Mouse (Mus musculus): Measurements from ENCODE around the gene Auts2.

Auts2 gene

DNA sequence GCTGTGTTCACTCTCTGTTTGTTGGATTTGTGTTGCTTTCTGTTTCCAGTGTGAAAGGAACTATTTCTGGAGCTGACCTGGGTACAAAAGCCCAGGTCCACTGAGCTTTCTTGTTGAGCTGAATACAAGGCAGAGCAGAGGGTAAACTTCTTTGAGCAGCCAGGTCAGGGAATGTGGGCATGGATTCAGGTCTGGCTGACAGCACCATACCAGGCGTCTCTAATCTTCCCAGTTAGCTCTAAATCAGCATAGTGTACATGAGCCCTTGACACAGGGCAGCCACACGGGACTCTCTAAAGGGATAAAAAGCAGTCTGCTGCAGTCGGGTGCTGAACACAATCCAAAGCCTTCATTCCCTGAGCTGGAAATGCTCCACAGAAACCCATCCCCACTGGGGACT is 444.7 kb downstream of the Auts2 start:
- DNase-seq (ENCODE audit: low read depth, low spot score): no peak

DNA sequence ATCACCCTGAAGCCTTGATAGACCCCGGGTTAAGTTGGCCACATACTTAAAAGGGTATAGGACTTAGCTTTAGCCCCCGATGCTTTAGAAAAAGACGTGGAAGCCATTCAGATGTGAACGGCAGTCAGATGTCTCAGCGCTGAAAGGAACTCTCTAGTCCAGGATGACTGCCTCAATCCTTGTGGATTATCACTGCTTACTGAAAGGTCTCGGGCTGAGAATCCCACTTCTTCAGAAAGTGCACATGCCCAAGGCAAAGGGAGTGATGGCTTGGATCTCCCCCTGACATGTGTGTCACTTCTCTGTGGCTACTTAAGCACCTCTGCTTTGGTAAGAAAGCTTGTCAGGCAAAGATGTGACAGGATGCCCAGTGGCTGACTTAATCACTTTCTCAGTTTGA is 450.4 kb downstream of the Auts2 start:
- DNase-seq (ENCODE audit: low read depth, low spot score): no peak

DNA sequence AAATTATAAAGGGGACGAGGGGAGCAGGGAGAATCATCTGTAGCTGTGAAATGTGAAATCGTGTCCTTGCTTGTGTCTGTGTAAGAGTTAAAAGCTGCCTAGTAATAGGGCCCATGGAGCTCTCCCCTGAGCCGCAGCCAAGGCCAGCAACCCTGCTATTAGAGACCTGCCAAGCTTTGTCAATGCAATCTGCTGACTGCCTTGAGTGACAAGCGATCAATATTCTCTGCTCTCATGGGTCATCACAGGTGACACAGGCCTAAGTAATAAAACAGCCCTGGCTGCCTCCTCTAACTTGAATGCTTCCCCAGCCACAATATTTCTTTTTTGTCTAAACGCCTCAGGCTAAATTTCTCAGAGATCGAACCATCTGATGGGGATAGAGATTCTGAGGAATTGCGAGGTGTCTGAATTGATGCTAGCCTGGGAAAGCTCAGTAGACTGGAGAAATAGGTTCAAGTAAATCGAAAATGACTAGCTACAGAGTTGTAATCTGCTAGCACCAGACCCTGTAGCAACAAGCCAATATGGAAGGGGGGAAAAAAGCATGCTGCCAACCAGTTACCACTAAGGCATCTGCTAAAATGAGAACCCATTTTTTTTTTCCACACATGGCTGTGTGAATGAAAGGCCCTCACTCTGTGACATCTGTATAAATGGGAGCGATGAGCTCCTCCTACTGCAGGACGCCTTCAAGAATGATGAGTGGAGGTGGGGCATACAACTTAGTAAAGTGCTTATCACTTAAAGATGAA is 453.5 kb downstream of the Auts2 start:
- no peak for DNase-seq (ENCODE audit: low read depth, low spot score)

DNA sequence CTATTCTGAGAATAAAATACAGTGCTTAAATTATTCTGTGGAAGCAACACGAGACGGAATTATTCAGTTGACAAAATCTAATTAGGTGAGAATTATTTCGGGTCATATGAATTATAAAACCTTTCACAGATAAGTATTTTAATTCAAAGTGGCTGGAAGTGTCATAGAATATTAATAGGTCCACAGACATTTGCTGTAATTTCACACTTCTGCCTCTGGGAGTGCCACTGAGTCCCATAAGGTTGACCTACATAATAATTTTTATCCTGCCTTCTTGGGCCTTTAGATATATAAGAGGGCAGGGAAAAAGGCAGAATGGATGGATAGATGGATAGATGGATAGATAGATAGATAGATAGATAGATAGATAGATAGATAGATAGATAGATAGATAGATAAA is 454.6 kb downstream of the Auts2 start:
- DNase-seq (ENCODE audit: low read depth, low spot score): no peak

DNA sequence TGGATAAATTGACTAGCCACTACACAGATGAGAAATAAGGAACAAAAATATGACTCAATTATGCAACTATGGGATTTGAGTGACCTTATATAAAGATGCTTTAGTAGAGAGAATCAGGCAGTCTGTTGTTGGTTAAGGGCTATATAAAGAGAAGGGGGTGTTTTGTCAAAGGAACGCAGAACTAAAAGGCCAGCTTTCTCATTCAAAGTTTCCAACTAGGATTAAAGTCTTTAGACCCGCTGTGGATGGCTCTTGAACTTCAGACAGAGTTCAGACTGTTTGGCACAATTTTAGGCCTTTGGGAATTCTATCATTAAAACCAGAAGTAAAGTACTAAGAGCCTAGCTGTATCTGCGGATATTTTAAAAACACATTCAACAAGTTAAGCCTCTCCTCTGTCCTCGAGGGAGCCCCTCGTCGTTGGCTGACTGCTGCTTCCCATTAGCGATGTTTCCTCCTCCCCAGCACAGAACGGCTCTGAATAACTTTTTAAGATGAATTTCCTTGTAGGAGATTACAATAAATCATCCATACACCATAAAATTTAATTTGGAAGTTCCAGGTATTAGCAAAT is 459.3 kb downstream of the Auts2 start:
- DNase-seq (ENCODE audit: low read depth, low spot score): no peak

DNA sequence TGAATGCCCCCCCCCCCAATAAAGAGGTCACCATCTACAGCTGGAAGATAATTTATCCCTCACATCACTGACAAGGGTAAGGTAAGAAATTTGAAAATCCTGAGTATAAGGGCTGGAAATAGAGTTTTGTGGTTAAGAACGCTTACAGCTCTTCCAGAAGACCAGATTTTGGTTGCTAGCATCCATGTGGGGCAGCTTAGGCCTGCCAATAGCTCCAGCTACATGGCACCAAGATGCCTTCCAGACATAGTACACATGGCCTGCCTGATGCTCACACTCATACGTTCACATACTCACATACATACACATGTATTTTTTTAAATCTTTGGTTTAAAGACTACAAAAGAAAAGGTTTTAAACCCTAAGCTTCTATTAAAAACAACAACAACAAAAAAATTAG is 467.2 kb downstream of the Auts2 start:
- no peak for DNase-seq (ENCODE audit: low read depth, low spot score)

DNA sequence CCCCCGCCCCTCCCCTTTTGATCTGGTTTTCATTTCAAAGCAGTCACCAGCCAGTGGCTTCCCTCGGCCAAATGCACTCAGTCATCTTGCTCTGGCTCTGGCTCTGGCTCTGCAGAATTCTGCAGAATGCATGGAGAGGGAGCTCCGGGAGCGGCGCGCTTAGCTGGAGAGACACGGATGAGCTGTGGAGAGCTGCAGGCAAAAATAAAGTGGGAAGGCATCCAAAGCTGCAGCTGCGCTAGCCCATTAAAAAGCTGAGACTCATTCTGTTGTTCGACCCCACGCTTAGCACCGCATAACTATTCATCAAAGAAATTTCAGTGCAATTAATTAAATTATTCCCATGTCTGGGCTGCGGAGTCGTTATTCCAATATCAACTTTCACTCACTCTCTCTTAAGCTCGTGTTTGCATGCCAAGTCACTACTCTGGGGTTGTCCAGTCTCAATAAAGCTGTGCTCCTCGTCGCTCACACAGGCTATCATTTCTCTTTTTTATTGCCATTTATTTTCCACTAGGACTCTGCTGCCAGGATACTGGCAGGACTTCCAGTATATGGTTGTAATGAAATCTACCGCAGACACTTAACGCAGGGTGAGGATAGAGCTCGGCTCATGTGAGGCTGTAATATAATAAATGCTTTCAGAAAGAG is 468.3 kb downstream of the Auts2 start:
- DNase-seq (ENCODE audit: low read depth, low spot score): no peak

DNA sequence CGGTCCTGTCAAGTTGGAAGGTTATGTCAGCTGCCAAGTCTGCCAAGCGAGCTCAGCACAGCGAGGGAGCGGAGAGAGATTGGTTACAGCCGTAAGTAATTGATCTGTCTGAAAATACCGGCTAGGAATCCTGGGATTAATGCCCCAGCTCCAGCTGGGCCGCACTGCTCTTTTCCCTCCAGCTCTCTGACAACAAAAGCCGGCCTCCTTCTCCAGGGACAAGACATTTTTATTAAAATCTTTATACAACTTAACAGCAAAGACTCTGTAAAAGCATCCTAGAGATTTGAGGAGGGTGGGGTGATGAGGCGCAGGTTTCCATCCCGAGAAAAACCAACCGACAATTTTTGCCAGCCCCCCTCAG is 468.8 kb downstream of the Auts2 start:
- DNase-seq (ENCODE audit: low read depth, low spot score): no peak

DNA sequence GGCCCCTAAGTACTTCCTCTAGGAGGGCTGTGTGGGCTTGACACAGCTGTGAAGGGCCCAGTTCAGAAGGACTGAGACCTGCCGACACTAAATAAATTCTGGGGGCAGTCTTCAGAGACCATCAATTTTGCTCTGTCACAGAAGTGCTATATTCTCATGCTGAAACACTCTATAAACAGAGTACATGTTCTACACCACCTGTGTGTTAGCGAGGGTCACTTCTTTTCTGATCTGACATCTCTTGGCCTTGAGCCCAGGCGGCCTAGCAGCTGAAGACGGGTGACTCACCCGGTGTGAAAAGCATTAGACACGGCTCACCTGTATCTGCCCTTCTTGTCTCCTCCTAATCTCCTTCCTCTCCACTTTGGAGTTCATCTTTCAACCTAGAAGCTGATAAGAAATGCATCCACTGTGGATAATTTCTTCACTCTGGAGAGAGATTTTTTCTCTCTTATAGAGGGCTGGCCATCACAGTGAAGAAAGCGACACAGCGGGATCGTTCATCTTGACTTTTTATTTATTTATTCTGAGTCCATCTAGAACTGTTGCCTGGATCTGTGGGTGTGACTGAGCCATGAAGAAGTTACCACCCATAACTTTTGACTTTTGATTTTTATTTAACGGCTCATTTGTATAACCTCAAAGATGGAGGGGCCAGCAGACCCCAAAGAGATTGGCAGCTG is 469.3 kb downstream of the Auts2 start:
- no peak for DNase-seq (ENCODE audit: low read depth, low spot score)

DNA sequence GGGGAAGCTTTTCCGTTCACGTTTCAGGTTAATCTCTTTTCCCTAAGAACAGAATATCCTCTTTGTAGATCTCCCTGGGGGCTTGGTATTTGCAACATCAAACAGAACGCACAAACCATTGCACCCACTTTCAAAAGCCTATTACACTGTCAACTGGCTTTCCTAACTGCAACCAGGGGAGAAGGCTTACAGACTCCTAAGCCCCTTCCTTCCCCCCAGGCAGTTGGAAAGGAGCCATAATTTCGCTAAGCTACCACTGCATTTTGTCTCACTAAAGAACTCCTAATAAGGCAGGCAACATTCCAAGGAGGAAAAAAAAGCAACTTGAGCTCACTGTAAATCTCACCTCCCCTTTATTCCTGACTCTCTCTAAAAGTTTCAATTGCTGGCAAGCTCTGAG is 470.8 kb downstream of the Auts2 start:
- DNase-seq (ENCODE audit: low read depth, low spot score): no peak

DNA sequence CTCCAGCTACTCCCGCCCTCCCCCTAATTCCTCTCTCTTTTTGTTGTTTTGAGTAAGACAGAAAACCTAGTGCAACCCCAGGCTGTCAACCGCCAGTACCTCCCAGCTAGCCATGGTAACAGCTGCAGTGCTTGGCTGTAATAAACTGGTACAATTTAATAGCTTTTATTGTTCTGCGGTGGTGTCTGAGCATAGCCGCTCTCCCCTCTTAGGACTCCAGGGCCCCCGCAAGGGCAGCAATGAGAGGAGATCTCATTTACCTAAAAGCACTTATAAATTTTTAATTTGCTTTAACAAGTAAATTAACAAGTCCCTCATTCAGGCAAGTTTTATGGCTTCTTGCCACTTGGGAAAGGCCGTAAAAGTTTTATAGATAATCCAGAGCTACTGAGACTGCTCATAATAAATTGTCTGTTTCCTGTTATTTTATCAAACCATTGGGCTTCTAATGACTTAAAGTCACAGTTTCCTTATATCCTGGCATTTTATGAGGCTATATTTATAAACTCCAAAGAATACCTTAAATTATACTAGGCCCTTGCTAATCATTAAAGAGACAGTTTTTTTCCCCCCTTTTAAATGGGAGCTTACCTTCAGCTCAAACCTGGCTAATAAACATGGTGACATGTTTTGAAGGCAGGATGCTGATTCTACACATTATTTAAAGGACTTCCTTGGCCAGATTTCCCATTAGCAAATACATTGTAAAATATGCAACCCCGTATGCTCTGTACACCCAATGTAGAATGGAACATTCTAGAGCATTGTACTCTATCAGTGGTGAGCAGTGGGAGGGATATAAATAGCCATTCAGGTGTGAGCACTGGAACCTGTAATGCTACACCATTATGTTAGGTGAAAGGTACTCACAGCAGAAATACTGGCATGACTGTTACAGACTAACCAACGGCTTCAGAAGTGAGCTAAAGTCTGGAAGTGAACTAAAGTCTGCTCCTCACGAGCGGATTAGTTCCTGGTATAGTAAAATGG is 475.1 kb downstream of the Auts2 start:
- no peak for DNase-seq (ENCODE audit: low read depth, low spot score)

DNA sequence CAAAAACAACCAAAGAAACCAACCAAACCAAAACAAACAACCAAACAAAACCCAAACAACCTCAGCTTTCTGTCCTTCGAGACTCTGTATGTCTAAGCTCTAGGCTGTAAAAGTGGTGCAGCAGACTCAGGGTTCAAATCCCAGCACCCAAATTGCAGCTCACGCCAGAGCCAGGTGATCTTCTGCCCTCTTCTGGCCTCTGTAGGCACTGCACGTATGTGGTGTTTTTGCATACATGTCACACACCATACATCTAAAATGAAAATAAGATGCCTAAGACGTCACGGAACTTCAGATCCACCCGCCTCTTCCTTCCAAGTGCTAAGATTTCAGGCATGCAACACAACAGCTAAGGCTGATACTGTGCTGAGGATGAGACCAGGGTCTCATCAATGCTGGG is 483.0 kb downstream of the Auts2 start:
- no peak for DNase-seq (ENCODE audit: low read depth, low spot score)

DNA sequence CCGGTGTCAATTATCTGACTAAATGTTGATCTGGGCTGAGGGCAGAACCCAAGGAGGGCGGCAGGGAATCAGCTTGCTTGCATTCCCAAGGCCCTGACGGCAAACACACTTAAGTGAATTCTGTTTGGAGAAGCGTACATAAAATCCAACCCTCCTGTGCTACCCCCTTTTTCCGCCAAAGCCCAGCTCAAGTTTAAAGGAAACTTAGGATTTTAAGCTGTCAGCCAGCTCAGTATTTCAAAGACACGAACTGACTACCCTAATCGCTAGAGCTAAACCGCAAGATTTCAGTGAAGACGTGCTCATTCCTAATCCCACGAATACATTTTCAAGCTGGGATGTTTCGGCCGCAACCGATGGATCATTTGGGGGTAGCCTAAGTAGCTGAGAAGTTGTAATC is 490.5 kb downstream of the Auts2 start:
- DNase-seq (ENCODE audit: low read depth, low spot score): no peak

DNA sequence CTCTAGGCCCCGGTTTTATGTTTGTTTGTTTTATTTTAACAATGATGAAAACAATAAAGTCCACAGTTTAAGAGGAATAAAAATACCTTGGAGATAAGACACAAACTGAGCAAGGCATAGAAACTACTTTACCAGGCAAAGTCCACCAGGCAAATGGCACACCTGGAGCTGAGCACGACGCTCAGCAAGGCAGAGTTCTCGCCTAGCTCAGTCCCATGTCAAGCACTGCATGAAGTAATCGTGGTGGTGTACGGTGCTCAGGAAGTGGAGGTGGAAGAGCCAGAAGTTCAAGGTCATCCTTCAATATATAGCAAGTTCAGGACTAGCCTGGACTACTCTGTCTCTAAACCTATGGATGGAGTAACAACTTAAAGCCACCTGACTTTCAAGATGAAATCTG is 503.6 kb downstream of the Auts2 start:
- no peak for DNase-seq (ENCODE audit: low read depth, low spot score)

DNA sequence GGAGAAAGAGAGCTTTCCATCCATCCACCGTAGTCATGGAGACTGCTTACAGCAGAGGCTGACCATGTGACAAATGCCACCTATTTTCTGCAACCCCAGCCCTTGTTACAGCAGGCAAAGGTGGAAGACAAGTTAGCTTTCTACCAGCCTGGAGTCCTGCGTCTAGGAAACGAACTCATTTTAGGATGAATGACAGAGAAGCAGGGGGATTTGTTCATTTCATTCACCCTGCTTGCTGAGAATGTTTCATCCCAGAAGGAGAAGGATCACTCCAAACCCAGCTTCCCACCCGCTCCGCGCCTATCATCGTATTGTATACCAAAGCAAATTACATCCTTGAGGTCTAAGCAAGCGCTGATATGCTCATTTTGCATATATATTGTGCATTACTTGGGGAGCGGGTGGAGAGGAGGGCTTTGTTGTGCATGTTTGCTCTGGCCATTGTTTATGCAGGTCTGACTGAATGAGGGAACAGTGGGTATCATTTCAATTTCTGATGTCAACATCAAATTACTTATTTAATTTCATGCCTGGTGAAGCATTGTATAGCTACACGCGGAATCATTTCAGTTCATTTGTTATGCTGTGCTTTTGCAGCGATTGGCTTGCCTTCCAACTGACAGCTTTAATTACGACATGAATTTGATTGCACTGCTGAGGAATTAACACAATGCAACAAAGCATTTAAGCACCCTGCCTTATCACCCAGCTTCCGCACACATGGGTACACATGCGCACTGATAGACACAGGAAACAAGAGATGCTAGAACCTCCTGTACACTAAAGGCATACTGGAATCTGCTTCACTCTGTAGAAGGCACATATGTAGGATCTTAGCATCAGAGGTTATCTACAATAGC is 509.4 kb downstream of the Auts2 start:
- no peak for DNase-seq (ENCODE audit: low read depth, low spot score)

DNA sequence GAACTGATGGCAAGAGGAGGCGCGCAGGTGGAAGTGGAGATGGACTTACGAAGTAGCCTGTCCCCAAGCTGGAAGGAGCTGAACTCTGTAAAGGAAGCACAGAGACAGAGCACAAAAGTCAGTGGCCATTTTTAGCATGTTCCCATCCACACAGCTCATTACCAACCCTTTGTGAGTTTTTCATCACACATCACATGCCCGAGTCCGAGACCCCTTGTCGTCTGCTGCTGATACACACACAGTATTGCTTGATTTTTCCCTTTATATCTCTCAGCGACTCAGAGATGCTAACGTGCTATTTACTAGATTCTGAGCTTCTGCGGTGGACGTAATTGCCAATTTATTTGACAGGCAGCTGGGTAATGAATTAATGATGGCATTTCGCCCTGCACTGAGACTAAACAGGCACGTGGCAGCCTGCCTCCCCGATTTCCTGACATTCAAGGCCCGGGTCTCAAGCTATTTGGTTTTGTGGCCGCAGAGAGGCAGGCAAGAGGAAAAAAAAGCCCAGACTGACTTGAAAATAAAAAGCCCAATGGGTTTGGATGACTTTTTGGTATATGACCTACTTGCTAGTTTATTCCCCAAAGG is 512.1 kb downstream of the Auts2 start:
- no peak for DNase-seq (ENCODE audit: low read depth, low spot score)

DNA sequence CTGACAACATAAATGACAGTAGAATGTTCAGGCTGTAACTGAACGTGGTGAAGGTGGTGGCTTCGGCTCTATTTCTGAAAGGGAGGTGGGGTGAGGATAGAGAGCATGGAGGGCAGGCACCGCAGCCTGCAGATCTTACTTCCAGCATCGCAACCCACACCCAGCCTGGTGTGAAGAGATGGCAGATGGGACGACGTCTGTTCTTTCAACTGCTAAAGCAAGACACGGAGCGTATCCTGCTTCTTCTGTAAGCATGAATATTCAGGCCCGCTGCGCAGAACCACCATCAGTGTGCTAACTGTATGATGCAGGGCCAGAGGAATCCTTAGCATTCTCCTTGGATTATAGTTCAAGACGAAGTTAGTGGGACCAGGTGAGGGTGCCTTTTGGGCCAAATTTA is 513.5 kb downstream of the Auts2 start:
- no peak for DNase-seq (ENCODE audit: low read depth, low spot score)

DNA sequence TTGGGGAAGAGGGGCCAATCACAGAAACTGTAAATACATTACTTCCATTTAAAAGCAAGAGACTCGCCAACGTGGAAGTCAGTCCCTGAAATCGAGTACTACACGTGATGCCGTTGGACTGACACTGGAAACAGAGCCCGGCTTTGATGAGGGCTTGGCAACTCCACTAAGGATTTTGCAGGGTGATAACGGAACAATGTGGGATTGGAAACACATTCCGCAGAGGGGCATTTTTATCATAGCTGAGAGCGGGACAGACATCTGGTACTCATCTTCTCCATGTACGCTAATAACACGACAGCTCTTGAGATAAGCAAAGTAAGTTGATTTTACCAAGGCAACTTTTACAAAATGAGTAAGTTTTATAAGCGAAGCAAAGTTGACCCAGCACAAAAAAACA is 514.1 kb downstream of the Auts2 start:
- DNase-seq (ENCODE audit: low read depth, low spot score): no peak

DNA sequence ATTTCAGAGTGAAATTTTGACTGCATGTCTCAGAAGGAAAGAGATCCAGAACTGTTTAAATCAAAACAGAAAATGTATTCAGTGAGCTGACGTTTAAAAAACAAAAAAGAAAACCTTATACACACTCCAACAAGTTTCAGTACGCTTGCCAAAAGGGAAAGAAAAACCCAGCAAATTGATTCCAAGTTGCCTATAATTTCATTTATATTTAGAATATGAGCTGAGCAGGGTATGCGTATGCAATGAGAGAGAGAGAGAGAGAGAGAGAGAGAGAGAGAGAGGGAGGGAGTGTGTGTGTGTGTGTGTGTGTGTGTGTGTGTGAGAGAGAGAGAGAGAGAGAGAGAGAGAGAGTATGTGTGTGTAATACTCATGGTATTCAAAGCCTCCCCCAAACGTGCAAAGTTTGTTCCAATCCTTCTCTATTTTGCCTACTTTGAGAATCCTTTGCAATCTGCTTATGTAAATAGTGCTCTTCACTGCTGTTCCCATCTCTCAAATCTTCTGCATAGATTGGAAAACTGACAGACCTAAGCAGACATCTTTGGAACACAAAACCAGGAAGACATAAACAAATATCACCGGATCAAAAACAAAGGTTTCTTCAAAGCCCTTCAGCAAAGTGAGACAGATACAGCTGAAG is 515.2 kb downstream of the Auts2 start:
- no peak for DNase-seq (ENCODE audit: low read depth, low spot score)

DNA sequence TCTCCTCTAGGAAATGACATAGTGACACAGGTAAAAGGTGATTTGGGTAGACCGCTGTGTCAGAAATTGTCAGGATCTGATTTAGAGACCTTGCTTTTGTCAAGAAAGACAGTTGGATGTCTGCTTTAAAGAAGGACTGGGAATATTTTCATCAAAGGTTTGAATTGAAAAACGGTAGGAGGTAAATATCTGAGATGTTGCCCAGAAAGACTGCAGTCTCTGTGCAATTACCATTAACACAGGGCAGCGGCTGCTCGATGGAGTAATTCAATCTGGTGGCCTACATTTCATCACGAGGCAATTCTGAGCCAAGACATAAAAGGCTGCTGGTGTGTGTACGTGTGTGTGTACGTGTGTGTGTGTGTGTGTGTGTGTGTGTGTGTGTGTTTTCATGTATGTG is 529.8 kb downstream of the Auts2 start:
- DNase-seq (ENCODE audit: low read depth, low spot score): no peak

Measured in c-Kit-negative CD71-positive TER-119-positive erythroid progenitor cells, embryonic 14.5 days (primary cell).